In the genomic region with DNA sequence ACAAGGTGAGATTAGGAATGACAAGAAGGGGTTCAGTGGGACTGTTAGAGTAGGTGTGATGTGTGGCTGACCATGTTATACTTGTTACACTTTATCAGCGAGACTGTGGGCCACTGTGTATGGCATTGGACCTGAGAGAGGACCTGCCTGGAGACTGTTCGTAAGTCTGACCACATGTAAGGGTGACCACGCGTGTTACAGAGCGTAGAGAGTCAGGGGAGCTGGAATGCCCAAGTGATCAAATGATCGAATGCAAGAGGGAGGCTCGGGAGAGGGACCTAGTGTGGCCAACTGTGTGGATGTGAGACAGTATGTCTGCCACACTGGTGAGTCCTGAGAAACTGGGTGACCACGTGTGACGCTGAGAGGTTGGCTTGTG, we compare ENCODE assay signal across 8 mouse cellular contexts. TPM values are rescaled to one million over a fixed set of nuclear protein-coding genes. Genes with fewer than 3 reads are reported as not detected.
DNase-seq lines count a peak whose midpoint lies in the region; ATAC-seq and TF ChIP-seq lines count a peak whose summit lies in the region.

No protein-coding gene starts in this region.

- H3K4me2 ChIP-seq in neural tube, embryonic 14.5 days (ENCODE audit: low read depth, low read length), result peak overlapping the region; percentile 55

- no peak for DNase-seq in lung, adult 2 months
- no peak for DNase-seq in lung, postnatal 36 days
- DNase-seq in limb, embryonic 10.5 days (ENCODE audit: low spot score), result no peak
- no peak for DNase-seq in gastrocnemius, postnatal 36 days
- DNase-seq in ovary, postnatal 10 days (ENCODE audit: low spot score), result no peak
- no peak for DNase-seq in layer of hippocampus, postnatal 25 days (ENCODE audit: extremely low spot score in 1 of 2, low spot score in 1 of 2)

- no peaks in the 10 kb centered on the region; the same call in 1 of the 2 replicates for H3K9me3 ChIP-seq in limb, embryonic 10.5 days (replicated peaks)
- H3K9me3 ChIP-seq in neural tube, embryonic 14.5 days (ENCODE audit: control insufficient read depth, low read length), result no peaks in the 10 kb centered on the region

- TF ChIP-seq POLR2A in lung, adult 2 months (IDR thresholded peaks at IDR 0.05; ENCODE audit: borderline replicate concordance, extremely low read depth, low read depth, low read length), result no peak

- H3K4me3 ChIP-seq in lung, adult 2 months (replicated peaks; ENCODE audit: extremely low read depth, low read depth, low read length), result peak overlapping the region; percentile 4
- H3K4me3 ChIP-seq in limb, embryonic 10.5 days, result peak overlapping the region; percentile 53
- H3K4me3 ChIP-seq in neural tube, embryonic 14.5 days (ENCODE audit: low read depth, low read length), result no peak overlapping the region; the same call in 1 of the 2 replicates

- TF ChIP-seq CTCF in lung, adult 2 months (IDR thresholded peaks at IDR 0.05; ENCODE audit: insufficient read depth, low read length), result no peak; the same call in 1 of the 2 replicates

- peak; percentile 41; the same call in 1 of the 2 replicates for ATAC-seq in erythroid progenitor cell, adult 5-6 weeks (replicated peaks; ENCODE audit: low FRiP score, poor library complexity, severe bottlenecking)
- peak; percentile 1; the same call in 1 of the 2 replicates for ATAC-seq in neural tube, embryonic 14.5 days (ENCODE audit: low read depth)

- peak overlapping the region; percentile 94 for H3K27ac ChIP-seq in limb, embryonic 10.5 days
- no peak overlapping the region for H3K27ac ChIP-seq in neural tube, embryonic 14.5 days (ENCODE audit: low read depth, low read length)

- intact Hi-C loops in gastrocnemius, postnatal 36 days (cut with DNase I), result no loop called here

- peaks cover 22% of the 10 kb centered on the region for H3K27me3 ChIP-seq in limb, embryonic 10.5 days (ENCODE audit: low read depth, poor library complexity, severe bottlenecking)
- H3K27me3 ChIP-seq in neural tube, embryonic 14.5 days (ENCODE audit: control insufficient read depth, insufficient read depth, low read length), result peaks cover 8% of the 10 kb centered on the region

- peaks cover 37% of the 10 kb centered on the region for H3K36me3 ChIP-seq in limb, embryonic 10.5 days
- H3K36me3 ChIP-seq in neural tube, embryonic 14.5 days (ENCODE audit: control insufficient read depth, insufficient read depth, low read length), result no peaks in the 10 kb centered on the region

- whole genome bisulfite sequencing in lung, adult 2 months, result 34% methylated on average over 9 of the region's 9 CpGs
- WGBS in limb, embryonic 10.5 days, result 46% methylated on average over 9 of the region's 9 CpGs
- WGBS in neural tube, embryonic 14.5 days, result 46% methylated on average over 9 of the region's 9 CpGs

- no peak overlapping the region; the same call in 1 of the 2 replicates for H3K9ac ChIP-seq in neural tube, embryonic 14.5 days (replicated peaks; ENCODE audit: low read depth, low read length)

- 0 out of 2 replicates have a peak, but pooled peaks cover 2% of the 10 kb centered on the region for H3K4me1 ChIP-seq in lung, adult 2 months (ENCODE audit: control insufficient read depth, insufficient read depth, low read length)
- H3K4me1 ChIP-seq in limb, embryonic 10.5 days, result peaks cover 62% of the 10 kb centered on the region
- H3K4me1 ChIP-seq in neural tube, embryonic 14.5 days (ENCODE audit: control insufficient read depth, insufficient read depth, low read length), result peaks cover 11% of the 10 kb centered on the region; the same call in 1 of the 2 replicates

RNA-seq across cellular contexts. Expression of a gene that starts 0.8 kb away (rescaled TPM):
- polyA plus RNA-seq in lung, adult 2 months (2012; rRNA removed), result 12.5 and 27.7 TPM in 2 replicates
- not detected in 2 replicates for total RNA-seq in erythroid progenitor cell, adult 5-6 weeks (2015; ENCODE audit: low replicate concordance)
- not detected in 2 replicates for total RNA-seq in erythroid progenitor cell, adult 5-6 weeks (2017; ENCODE audit: low replicate concordance)
- 15.4 and 18.5 TPM in 2 replicates for polyA plus RNA-seq in limb, embryonic 10.5 days (2016; fragmentation: Nextera tagmentation; extraction: Ambion mirVana)
- 0.39 and 9.8 TPM in 2 replicates for polyA plus RNA-seq in neural tube, embryonic 14.5 days (2014; fragmentation: Nextera tagmentation; extraction: Ambion mirVana)
- under 1 TPM in 1 of 2 experiments, not detected in 1; 0.54 TPM for total RNA-seq in gastrocnemius, postnatal 36 days (2021)
- 1 to 10 TPM; 2.5 to 3.2 TPM for total RNA-seq in layer of hippocampus, postnatal 25 days (2021)

RNA-seq across cellular contexts. Expression of a gene that starts 13.9 kb away (rescaled TPM):
- polyA plus RNA-seq in lung, adult 2 months (2012; rRNA removed), result 9.8 and 10.4 TPM in 2 replicates
- 0.36 and 6.7 TPM in 2 replicates for total RNA-seq in erythroid progenitor cell, adult 5-6 weeks (2015; ENCODE audit: low replicate concordance)
- 1.9 and 2.0 TPM in 2 replicates for total RNA-seq in erythroid progenitor cell, adult 5-6 weeks (2017; ENCODE audit: low replicate concordance)
- 0.18 and 0.43 TPM in 2 replicates for polyA plus RNA-seq in limb, embryonic 10.5 days (2016; fragmentation: Nextera tagmentation; extraction: Ambion mirVana)
- polyA plus RNA-seq in neural tube, embryonic 14.5 days (2014; fragmentation: Nextera tagmentation; extraction: Ambion mirVana), result 1.2 TPM in 1 of 2 replicates, not detected in the other
- 1 to 10 TPM; 1.1 to 1.2 TPM for total RNA-seq in gastrocnemius, postnatal 36 days (2021)
- under 1 TPM in 1 of 2 experiments, not detected in 1; 0.09 TPM for total RNA-seq in layer of hippocampus, postnatal 25 days (2021)

RNA-seq across cellular contexts. Expression of a gene that starts 17.2 kb away (rescaled TPM):
- 31.7 and 41.1 TPM in 2 replicates for polyA plus RNA-seq in lung, adult 2 months (2012; rRNA removed)
- total RNA-seq in erythroid progenitor cell, adult 5-6 weeks (2015; ENCODE audit: low replicate concordance), result not detected in 2 replicates
- total RNA-seq in erythroid progenitor cell, adult 5-6 weeks (2017; ENCODE audit: low replicate concordance), result not detected in 2 replicates
- polyA plus RNA-seq in limb, embryonic 10.5 days (2016; fragmentation: Nextera tagmentation; extraction: Ambion mirVana), result 7.0 and 8.2 TPM in 2 replicates
- polyA plus RNA-seq in neural tube, embryonic 14.5 days (2014; fragmentation: Nextera tagmentation; extraction: Ambion mirVana), result 5.8 and 6.1 TPM in 2 replicates
- 1 to 10 TPM; 2.0 TPM for total RNA-seq in gastrocnemius, postnatal 36 days (2021)
- total RNA-seq in layer of hippocampus, postnatal 25 days (2021), result 100 to 1,000 TPM; 150 to 160 TPM

RNA-seq across cellular contexts. Expression of a gene that starts 31.6 kb away (rescaled TPM):
- 279 and 310 TPM in 2 replicates for polyA plus RNA-seq in lung, adult 2 months (2012; rRNA removed)
- total RNA-seq in erythroid progenitor cell, adult 5-6 weeks (2015; ENCODE audit: low replicate concordance), result 131 and 141 TPM in 2 replicates
- 258 and 325 TPM in 2 replicates for total RNA-seq in erythroid progenitor cell, adult 5-6 weeks (2017; ENCODE audit: low replicate concordance)
- 127 and 134 TPM in 2 replicates for polyA plus RNA-seq in limb, embryonic 10.5 days (2016; fragmentation: Nextera tagmentation; extraction: Ambion mirVana)
- 412 and 503 TPM in 2 replicates for polyA plus RNA-seq in neural tube, embryonic 14.5 days (2014; fragmentation: Nextera tagmentation; extraction: Ambion mirVana)
- total RNA-seq in gastrocnemius, postnatal 36 days (2021), result 100 to 1,000 TPM; 297 to 327 TPM
- total RNA-seq in layer of hippocampus, postnatal 25 days (2021), result 1,000 to 10,000 TPM; 2,256 to 2,439 TPM

RNA-seq across cellular contexts. Expression of a gene that starts 49.6 kb away (rescaled TPM):
- 97.2 and 121 TPM in 2 replicates for polyA plus RNA-seq in lung, adult 2 months (2012; rRNA removed)
- 8.3 and 18.4 TPM in 2 replicates for total RNA-seq in erythroid progenitor cell, adult 5-6 weeks (2015; ENCODE audit: low replicate concordance)
- 3.8 and 4.9 TPM in 2 replicates for total RNA-seq in erythroid progenitor cell, adult 5-6 weeks (2017; ENCODE audit: low replicate concordance)
- 15.0 and 15.6 TPM in 2 replicates for polyA plus RNA-seq in limb, embryonic 10.5 days (2016; fragmentation: Nextera tagmentation; extraction: Ambion mirVana)
- polyA plus RNA-seq in neural tube, embryonic 14.5 days (2014; fragmentation: Nextera tagmentation; extraction: Ambion mirVana), result 4.5 and 7.4 TPM in 2 replicates
- total RNA-seq in gastrocnemius, postnatal 36 days (2021), result 1 to 10 TPM; 5.1 to 6.5 TPM
- 1 to 10 TPM; 5.2 to 6.9 TPM for total RNA-seq in layer of hippocampus, postnatal 25 days (2021)

Comparison
In these comparisons a context has a peak if more than half of its experiments do, and no peak if none do; other contexts are left out.
1. RNA of a gene that starts 17.2 kb away (total RNA-seq): 150 to 160 TPM in layer of hippocampus, postnatal 25 days; 2.0 TPM in gastrocnemius, postnatal 36 days and not detected in erythroid progenitor cell, adult 5-6 weeks; every median in the first group is over 10 times any median in the second.